Mouse (Mus musculus) ES-E14 (cell line): ENCODE data around the gene Adh7.

Experiments used
- HCFC1 ChIP-seq: IDR thresholded peaks from 2 replicates; pipeline ENCODE4 v1.6.1; 2012; ENCODE audit warnings: low read length, inconsistent platforms, borderline replicate concordance; ENCODE audit not compliant: insufficient read depth
- MAFK ChIP-seq: IDR thresholded peaks from 2 replicates; pipeline ENCODE4 v1.6.1; 2014; ENCODE audit warnings: mild to moderate bottlenecking, low read depth, low read length, inconsistent platforms; ENCODE audit not compliant: insufficient read depth
- ZNF384 ChIP-seq: IDR thresholded peaks from 2 replicates; pipeline ENCODE4 v1.6.1; 2012; ENCODE audit warnings: low read depth, low read length, inconsistent platforms

DNA sequence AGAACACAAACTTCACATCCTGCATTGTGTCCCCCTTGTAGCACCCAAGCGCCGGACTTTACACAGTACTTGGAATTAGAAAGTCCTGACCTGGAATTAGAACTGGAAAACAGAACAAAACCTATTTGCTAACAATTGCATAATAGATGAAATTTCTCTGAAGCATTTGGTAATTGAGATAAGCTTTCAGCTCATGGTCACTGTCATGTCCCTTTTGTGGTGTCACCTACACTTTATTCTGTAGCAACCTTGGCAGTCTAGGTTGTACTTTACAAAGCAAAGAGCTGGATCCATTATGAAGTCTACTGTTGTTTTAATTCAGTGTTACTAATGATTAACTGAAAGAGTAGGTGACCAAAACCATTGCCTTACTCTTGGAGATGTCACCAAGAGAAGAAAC lies 9.5 kb downstream of the Adh7 start:
- no peak for TF ChIP-seq HCFC1
- no peak for TF ChIP-seq MAFK
- no peak for TF ChIP-seq ZNF384
